Mouse (Mus musculus): ENCODE data around the gene Sptbn1. TPM values are rescaled to one million over a fixed set of nuclear protein-coding genes. Genes with fewer than 3 reads are reported as not detected.

Gene Sptbn1
- total and polyA plus RNA-seq, 2 experiments from 2014 or later, result 162 to 247 TPM

DNA sequence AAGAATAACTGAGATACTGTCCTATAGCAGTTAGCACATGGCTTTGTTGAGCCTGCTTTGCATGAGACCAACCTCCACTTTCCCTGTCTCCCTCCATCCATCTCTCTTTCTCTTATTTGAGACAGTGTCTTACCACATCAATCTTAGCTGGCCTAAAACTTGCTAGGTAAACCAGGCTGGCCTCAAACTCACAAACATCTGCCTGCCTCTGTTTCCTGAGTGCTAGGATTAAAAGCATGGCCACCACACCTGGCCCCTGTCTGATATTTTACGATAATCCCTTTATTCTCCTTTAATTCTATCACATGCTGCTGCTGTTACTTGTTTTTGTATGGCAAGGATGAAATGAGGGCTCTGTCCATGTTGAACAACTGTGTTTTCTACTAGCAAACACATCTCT lies 49.6 kb downstream of the Sptbn1 start:
- 98% methylated on average over 1 of the region's 1 CpGs for WGBS
- TF ChIP-seq CTCF (IDR thresholded peaks at IDR 0.05; ENCODE audit: low read depth), result no peak
- Histone ChIP-seq H3K27ac (no peak overlapping the region), H3K4me2 (ENCODE audit: low read depth, low read length) (no peak overlapping the region), H3K36me3 (ENCODE audit: insufficient read depth, low read length) (peaks cover 5% of the 10 kb centered on the region; the same call in 1 of the 2 replicates), H3K9me3 (ENCODE audit: low read length) (no peaks in the 10 kb centered on the region), H3K27me3 (ENCODE audit: insufficient read depth, low read length) (no peaks in the 10 kb centered on the region), H3K9ac (replicated peaks; ENCODE audit: low read length) (no peak overlapping the region), H3K4me3 (ENCODE audit: low read length) (no peak overlapping the region), H3K4me1 (ENCODE audit: insufficient read depth, low read length) (no peaks in the 10 kb centered on the region)
- no peak for DNase-seq (ENCODE audit: low spot score)
- no peak for ATAC-seq

DNA sequence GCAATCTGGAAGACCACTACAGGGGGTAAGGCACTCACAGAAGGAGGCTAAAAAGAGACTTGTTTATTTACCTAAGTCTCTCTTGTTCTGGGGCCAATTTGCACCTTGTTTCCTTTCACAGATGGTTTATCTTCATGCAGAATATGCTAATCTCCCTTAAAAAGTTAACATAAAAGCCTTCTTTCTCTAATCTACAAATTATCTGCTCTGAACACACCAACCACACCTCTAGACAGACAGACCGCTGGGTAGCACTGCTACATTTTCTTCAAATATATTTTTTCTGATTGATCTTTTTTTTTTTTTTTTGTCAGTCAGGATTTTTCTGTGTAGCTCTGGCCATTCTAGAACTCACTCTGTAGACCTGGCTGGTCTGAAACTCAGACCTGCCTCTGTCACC lies 50.5 kb downstream of the Sptbn1 start:
- ATAC-seq (no peak), DNase-seq (ENCODE audit: low spot score) (no peak)
- WGBS, result 72% methylated on average over 1 of the region's 1 CpGs
- Histone ChIP-seq H3K9me3 (ENCODE audit: low read length) (no peaks in the 10 kb centered on the region), H3K4me2 (ENCODE audit: low read depth, low read length) (no peak overlapping the region), H3K9ac (replicated peaks; ENCODE audit: low read length) (no peak overlapping the region), H3K27me3 (ENCODE audit: insufficient read depth, low read length) (no peaks in the 10 kb centered on the region), H3K36me3 (ENCODE audit: insufficient read depth, low read length) (peaks cover 5% of the 10 kb centered on the region; the same call in 1 of the 2 replicates), H3K4me1 (ENCODE audit: insufficient read depth, low read length) (no peaks in the 10 kb centered on the region), H3K4me3 (ENCODE audit: low read length) (no peak overlapping the region), H3K27ac (no peak overlapping the region)
- no peak for TF ChIP-seq CTCF (IDR thresholded peaks at IDR 0.05; ENCODE audit: low read depth)

DNA sequence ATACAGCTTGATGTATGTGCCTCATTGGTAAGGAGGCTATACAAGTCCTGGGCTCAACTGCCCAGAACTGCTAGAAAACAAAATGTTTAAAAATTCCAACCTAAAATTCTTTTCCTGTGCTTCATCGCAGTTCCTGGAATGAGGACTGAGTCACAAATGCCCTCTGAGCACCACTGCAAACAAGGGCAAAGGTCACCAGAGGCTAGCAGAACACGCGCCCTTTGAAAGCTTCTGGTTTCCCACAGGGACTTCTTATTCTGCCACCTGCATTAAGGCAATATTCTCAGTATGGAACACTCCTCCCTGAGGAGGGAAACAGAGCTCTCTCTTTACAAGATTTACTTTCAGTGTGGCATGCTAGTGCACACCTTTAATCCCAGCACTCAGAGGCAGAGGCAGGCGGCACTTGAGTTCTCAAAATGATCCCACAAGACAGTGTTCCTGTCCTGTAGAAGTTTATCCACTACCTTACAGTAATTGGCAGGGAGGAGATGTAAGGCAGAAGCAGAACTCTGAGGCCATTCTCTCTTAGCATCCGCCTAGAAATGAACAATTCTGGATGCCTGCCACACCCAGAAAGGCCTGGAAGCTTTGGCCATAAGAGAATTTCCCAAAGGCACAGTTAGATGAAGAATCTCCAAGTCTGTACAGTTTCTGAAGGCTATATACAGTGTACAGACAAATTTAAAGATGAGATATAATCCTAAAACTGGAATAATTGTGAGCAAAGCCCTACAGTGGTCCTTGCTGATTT lies 56.1 kb downstream of the Sptbn1 start:
- no peak overlapping the region for H3K9ac ChIP-seq (replicated peaks; ENCODE audit: low read length)
- peaks cover 5% of the 10 kb centered on the region; the same call in 1 of the 2 replicates for H3K36me3 ChIP-seq (ENCODE audit: insufficient read depth, low read length)
- DNase-seq (ENCODE audit: low spot score) (no peak), ATAC-seq (no peak)
- no peak overlapping the region for H3K4me3 ChIP-seq (ENCODE audit: low read length)
- no peaks in the 10 kb centered on the region for H3K9me3 ChIP-seq (ENCODE audit: low read length)
- 61% methylated on average over 5 of the region's 5 CpGs for WGBS
- H3K27ac ChIP-seq, result no peak overlapping the region
- no peak for TF ChIP-seq CTCF (IDR thresholded peaks at IDR 0.05; ENCODE audit: low read depth)
- H3K4me2 ChIP-seq (ENCODE audit: low read depth, low read length), result no peak overlapping the region
- H3K4me1 ChIP-seq (ENCODE audit: insufficient read depth, low read length), result no peaks in the 10 kb centered on the region
- H3K27me3 ChIP-seq (ENCODE audit: insufficient read depth, low read length), result no peaks in the 10 kb centered on the region

DNA sequence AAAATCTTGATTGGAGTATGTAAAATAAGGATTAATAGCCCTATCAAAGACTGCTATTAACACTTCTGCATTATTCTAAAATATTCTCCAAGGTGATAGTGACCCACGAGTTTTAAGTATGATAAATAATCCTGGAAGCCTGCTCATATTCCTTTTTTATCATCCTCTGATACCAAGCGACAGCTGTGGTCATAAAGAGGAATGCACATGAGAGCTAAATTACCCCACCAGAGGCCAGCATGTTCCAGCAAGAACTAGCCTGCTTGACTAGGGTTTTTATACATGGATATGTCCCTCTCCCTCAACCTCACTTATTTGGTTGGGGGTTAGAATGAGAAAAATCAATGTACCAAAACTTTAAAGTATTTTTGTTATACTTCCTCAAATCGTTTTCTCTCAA lies 56.8 kb downstream of the Sptbn1 start:
- no peak for ATAC-seq
- no peak for TF ChIP-seq CTCF (IDR thresholded peaks at IDR 0.05; ENCODE audit: low read depth)
- Histone ChIP-seq H3K4me2 (ENCODE audit: low read depth, low read length) (no peak overlapping the region), H3K4me1 (ENCODE audit: insufficient read depth, low read length) (no peaks in the 10 kb centered on the region), H3K27me3 (ENCODE audit: insufficient read depth, low read length) (no peaks in the 10 kb centered on the region), H3K27ac (no peak overlapping the region), H3K36me3 (ENCODE audit: insufficient read depth, low read length) (peaks cover 5% of the 10 kb centered on the region; the same call in 1 of the 2 replicates), H3K4me3 (ENCODE audit: low read length) (no peak overlapping the region), H3K9me3 (ENCODE audit: low read length) (no peaks in the 10 kb centered on the region), H3K9ac (replicated peaks; ENCODE audit: low read length) (no peak overlapping the region)
- no peak for DNase-seq (ENCODE audit: low spot score)
- WGBS, result 61% methylated on average over 3 of the region's 3 CpGs

DNA sequence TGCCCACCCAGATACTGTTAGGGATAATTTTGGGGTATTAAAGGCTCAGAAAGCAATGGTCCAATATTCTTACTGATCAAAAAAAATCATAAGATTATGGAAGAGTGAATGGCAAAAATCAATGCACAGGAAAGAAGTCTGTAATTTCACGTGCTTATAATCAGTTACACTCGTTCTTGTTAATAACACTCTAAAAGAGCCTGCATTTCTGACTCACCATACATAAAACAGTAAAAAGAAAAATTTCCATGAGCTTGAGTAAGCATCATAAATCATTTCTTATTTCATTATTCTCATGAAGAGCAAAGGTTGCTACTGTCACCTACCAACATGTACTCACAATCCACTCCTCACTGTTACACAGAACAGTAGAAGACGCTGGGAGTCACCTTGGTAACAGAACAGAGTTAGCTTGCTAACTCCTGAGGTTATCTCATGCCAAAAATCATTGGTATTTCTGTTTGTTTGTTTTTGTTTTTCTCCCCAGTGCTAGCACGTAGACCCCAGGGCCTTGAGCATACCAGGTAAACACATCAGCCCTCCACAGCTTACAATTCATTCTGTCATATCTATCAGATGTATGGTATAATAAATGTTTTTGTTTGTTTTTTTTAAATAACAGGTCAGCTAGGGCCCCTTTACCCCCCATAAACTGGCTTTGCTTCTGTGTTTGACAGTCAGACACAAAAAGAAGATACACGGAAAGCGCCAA lies 57.7 kb downstream of the Sptbn1 start:
- DNase-seq (ENCODE audit: low spot score), result no peak
- no peaks in the 10 kb centered on the region for H3K4me1 ChIP-seq (ENCODE audit: insufficient read depth, low read length)
- no peak overlapping the region for H3K4me2 ChIP-seq (ENCODE audit: low read depth, low read length)
- H3K27me3 ChIP-seq (ENCODE audit: insufficient read depth, low read length), result no peaks in the 10 kb centered on the region
- 76% methylated on average over 6 of the region's 6 CpGs for WGBS
- no peak overlapping the region; the same call in 1 of the 2 replicates for H3K27ac ChIP-seq
- TF ChIP-seq CTCF (IDR thresholded peaks at IDR 0.05; ENCODE audit: low read depth), result no peak
- H3K9me3 ChIP-seq (ENCODE audit: low read length), result no peaks in the 10 kb centered on the region
- ATAC-seq, result no peak
- no peak overlapping the region for H3K4me3 ChIP-seq (ENCODE audit: low read length)
- H3K9ac ChIP-seq (replicated peaks; ENCODE audit: low read length), result no peak overlapping the region
- H3K36me3 ChIP-seq (ENCODE audit: insufficient read depth, low read length), result peaks cover 5% of the 10 kb centered on the region; the same call in 1 of the 2 replicates

DNA sequence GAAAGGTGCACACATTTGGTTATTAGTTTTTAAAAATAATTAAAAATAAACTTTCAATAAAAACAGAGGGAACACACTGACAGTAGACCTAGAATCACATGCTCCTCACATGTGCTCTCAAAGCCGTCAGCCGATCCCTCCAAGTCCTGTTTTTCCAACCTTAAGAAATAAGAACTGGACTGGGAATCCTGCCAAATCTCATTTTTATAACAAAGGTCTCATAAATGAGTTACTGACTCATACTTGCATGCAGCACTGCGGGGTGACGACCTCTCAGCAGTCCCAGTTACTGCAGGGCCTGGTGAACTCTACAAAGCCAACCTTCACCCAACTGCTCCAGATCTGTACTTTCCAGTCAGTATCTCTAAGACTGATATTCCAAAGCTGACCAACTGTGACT lies 58.5 kb downstream of the Sptbn1 start:
- WGBS, result 35% methylated on average over 4 of the region's 4 CpGs
- ATAC-seq (peak; percentile 43; the same call in 1 of the 2 replicates), DNase-seq (ENCODE audit: low spot score) (peak; percentile 55)

More for the DNA sequence above, 58.5 kb downstream of the Sptbn1 start:
- TF ChIP-seq CTCF (IDR thresholded peaks at IDR 0.05; ENCODE audit: low read depth), result no peak
- Histone ChIP-seq H3K27ac (no peak overlapping the region; the same call in 1 of the 2 replicates), H3K4me3 (ENCODE audit: low read length) (no peak overlapping the region), H3K9ac (replicated peaks; ENCODE audit: low read length) (no peak overlapping the region), H3K4me2 (ENCODE audit: low read depth, low read length) (no peak overlapping the region), H3K4me1 (ENCODE audit: insufficient read depth, low read length) (no peaks in the 10 kb centered on the region), H3K27me3 (ENCODE audit: insufficient read depth, low read length) (no peaks in the 10 kb centered on the region), H3K36me3 (ENCODE audit: insufficient read depth, low read length) (peaks cover 5% of the 10 kb centered on the region; the same call in 1 of the 2 replicates), H3K9me3 (ENCODE audit: low read length) (no peaks in the 10 kb centered on the region)
